Mouse (Mus musculus): ENCODE results near the gene Slc4a1. TPM values are rescaled to one million over a fixed set of nuclear protein-coding genes. Genes with fewer than 3 reads are reported as not detected.

Slc4a1 gene
- polyA plus RNA-seq, 1 experiment from 2014 or later, result 1.6 TPM

DNA sequence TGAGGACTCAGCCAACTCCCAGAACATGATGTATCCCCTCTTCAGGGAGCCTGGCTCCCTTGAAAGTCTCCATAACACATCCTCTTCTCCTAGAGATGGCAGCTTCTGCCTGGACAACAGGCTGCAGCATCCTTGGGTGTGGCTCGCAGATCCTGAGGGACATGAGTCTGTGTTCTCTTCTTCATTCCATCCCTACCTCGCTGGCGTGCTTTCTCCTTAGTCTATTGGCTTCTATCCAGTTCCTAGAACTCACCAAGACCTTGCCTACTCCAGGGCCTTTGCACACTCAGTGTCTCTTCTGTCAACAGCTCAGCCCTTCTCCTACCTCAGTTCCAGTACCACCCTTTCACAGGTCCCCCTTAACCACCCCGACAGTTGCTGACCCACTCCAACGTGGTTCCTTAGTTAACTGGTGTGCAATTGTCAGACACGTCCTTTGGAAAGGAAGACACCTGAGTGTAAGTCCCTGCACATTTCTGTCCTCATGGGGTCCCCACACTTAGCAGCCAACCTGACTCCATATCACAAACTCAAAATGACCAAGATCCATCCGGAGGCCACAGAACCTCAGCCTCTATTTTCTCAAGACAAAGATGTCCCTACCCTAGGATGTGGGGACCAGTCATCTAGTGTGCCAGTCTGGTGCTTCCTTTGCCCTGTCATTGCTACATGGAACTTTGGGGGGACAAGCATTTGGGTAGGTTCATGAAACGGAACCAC, 4.1 kb downstream of the Slc4a1 start:
- no peak for ATAC-seq (ENCODE audit: low read depth)
- H3K36me3 ChIP-seq (ENCODE audit: control insufficient read depth, insufficient read depth, low read length), result no peaks in the 10 kb centered on the region
- no peak overlapping the region for H3K4me3 ChIP-seq (ENCODE audit: low read depth, low read length)
- no peak overlapping the region for H3K9ac ChIP-seq (replicated peaks; ENCODE audit: low read depth, low read length)
- H3K9me3 ChIP-seq (ENCODE audit: control insufficient read depth, low read length), result no peaks in the 10 kb centered on the region
- no peak overlapping the region for H3K27ac ChIP-seq (ENCODE audit: low read depth, low read length)
- WGBS, result 93% methylated on average over 8 of the region's 8 CpGs
- H3K4me2 ChIP-seq (ENCODE audit: low read depth, low read length), result no peak overlapping the region
- no peaks in the 10 kb centered on the region for H3K27me3 ChIP-seq (ENCODE audit: control insufficient read depth, insufficient read depth, low read length)
- no peaks in the 10 kb centered on the region for H3K4me1 ChIP-seq (ENCODE audit: control insufficient read depth, insufficient read depth, low read length)

DNA sequence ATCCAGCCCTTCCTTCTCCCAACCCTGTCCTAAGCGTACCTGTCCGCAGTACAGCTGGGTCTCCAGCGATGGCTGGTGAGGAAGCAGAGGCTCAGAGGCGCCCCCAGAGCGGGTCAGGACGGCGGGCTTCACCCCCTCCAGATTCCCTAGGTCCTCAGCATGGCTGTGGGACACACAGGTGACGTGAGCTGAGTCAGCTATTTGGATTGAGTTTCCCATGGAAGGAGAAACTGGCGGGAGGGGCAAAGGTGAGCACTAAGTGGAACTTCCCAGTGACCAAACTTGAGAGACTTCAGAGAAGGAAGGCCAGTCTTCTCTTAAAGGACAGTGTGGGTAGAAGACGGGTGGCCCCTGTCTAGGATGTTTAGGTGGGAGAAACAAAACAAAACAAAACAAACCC, 7.6 kb downstream of the Slc4a1 start:
- Histone ChIP-seq H3K9me3 (ENCODE audit: control insufficient read depth, low read length) (no peaks in the 10 kb centered on the region), H3K9ac (replicated peaks; ENCODE audit: low read depth, low read length) (no peak overlapping the region), H3K36me3 (ENCODE audit: control insufficient read depth, insufficient read depth, low read length) (no peaks in the 10 kb centered on the region), H3K4me1 (ENCODE audit: control insufficient read depth, insufficient read depth, low read length) (no peaks in the 10 kb centered on the region), H3K4me2 (ENCODE audit: low read depth, low read length) (no peak overlapping the region), H3K27ac (ENCODE audit: low read depth, low read length) (no peak overlapping the region), H3K27me3 (ENCODE audit: control insufficient read depth, insufficient read depth, low read length) (no peaks in the 10 kb centered on the region), H3K4me3 (ENCODE audit: low read depth, low read length) (no peak overlapping the region)
- no peak for ATAC-seq (ENCODE audit: low read depth)
- 72% methylated on average over 10 of the region's 10 CpGs for WGBS

DNA sequence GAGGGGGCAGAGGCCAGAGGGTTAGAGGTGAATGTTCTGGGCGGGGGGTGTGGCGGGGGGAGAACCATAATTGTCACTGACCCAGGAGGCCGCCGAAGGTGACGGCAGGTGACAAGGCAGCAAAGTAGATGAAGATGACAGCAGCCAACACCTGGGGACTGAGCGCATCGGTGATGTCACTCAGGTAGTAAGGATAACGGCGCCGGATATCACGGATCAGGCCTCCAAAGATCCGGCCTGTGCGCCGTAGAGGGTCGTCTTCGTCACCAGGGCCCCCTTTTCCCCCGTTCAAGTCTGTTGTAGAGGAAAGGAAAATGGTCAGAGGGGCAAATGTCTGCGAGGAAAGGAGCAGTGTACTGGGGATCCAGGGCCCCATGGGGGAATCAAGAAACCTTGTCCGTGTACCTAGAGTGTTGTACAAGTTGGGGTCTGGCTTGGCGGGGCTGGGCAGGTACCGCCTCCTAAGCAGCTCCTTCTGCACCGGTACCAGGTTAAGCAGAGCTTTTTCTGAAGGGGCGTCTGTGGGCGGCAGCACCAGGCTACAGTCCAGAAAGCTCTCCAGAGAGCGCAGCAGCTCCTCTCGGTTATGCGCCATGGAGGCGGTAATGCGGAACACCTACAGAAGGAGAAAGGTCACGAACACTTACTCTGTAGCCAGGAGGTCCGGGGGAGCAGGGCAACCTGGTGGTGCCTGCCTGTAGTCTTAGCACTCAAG, 9.2 kb downstream of the Slc4a1 start:
- no peak overlapping the region for H3K4me3 ChIP-seq (ENCODE audit: low read depth, low read length)
- no peaks in the 10 kb centered on the region for H3K4me1 ChIP-seq (ENCODE audit: control insufficient read depth, insufficient read depth, low read length)
- no peaks in the 10 kb centered on the region for H3K27me3 ChIP-seq (ENCODE audit: control insufficient read depth, insufficient read depth, low read length)
- H3K9ac ChIP-seq (replicated peaks; ENCODE audit: low read depth, low read length), result no peak overlapping the region
- ATAC-seq (ENCODE audit: low read depth), result no peak
- no peak overlapping the region for H3K27ac ChIP-seq (ENCODE audit: low read depth, low read length)
- no peaks in the 10 kb centered on the region for H3K36me3 ChIP-seq (ENCODE audit: control insufficient read depth, insufficient read depth, low read length)
- no peak overlapping the region for H3K4me2 ChIP-seq (ENCODE audit: low read depth, low read length)
- WGBS, result 73% methylated on average over 31 of the region's 31 CpGs
- H3K9me3 ChIP-seq (ENCODE audit: control insufficient read depth, low read length), result no peaks in the 10 kb centered on the region

DNA sequence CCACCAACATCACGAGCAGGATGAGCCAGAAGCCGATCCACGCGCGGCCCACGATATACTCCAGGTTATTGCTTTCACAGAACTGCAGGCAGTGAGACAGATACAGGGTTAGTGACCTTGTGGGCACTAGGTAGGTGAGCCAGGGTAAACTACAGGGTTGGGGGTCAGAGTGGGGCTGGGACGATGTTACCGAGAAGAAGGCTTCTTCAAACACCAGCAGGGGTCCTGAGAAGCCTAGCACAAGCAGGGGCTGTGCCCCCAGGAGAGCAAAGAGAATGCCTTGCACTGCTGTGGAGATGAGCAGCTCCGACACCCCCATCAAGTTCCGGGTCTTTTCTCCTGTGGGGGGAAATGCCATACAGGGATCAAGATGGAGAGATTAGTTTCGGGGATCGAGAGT, 9.8 kb downstream of the Slc4a1 start:
- Histone ChIP-seq H3K4me3 (ENCODE audit: low read depth, low read length) (no peak overlapping the region), H3K27ac (ENCODE audit: low read depth, low read length) (no peak overlapping the region), H3K27me3 (ENCODE audit: control insufficient read depth, insufficient read depth, low read length) (no peaks in the 10 kb centered on the region), H3K9ac (replicated peaks; ENCODE audit: low read depth, low read length) (no peak overlapping the region), H3K36me3 (ENCODE audit: control insufficient read depth, insufficient read depth, low read length) (no peaks in the 10 kb centered on the region), H3K4me1 (ENCODE audit: control insufficient read depth, insufficient read depth, low read length) (no peaks in the 10 kb centered on the region), H3K9me3 (ENCODE audit: control insufficient read depth, low read length) (no peaks in the 10 kb centered on the region), H3K4me2 (ENCODE audit: low read depth, low read length) (no peak overlapping the region)
- 83% methylated on average over 12 of the region's 12 CpGs for WGBS
- no peak for ATAC-seq (ENCODE audit: low read depth)

DNA sequence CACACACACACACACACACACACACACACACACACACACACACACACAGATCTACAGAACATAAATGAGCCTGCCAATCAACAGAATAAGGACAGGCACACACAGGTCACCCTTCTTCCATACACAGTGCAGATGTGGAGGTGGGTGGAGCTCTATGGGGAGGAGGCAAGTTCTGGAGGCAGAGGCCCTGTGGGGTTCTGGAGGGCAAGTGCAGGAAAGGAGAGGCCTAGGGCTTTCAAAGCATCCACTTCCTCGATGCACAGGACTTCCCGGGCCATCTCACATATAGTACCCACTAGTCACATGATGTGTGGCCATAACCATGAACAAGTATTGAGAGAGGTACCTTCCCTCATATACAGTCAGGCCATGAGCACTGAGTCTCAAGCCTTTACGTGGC, 10.5 kb downstream of the Slc4a1 start:
- no peaks in the 10 kb centered on the region for H3K36me3 ChIP-seq (ENCODE audit: control insufficient read depth, insufficient read depth, low read length)
- H3K4me2 ChIP-seq (ENCODE audit: low read depth, low read length), result no peak overlapping the region
- H3K4me3 ChIP-seq (ENCODE audit: low read depth, low read length), result no peak overlapping the region
- no peak for ATAC-seq (ENCODE audit: low read depth)
- WGBS, result 78% methylated on average over 3 of the region's 3 CpGs
- no peak overlapping the region for H3K9ac ChIP-seq (replicated peaks; ENCODE audit: low read depth, low read length)
- H3K4me1 ChIP-seq (ENCODE audit: control insufficient read depth, insufficient read depth, low read length), result no peaks in the 10 kb centered on the region
- H3K27ac ChIP-seq (ENCODE audit: low read depth, low read length), result no peak overlapping the region
- no peaks in the 10 kb centered on the region for H3K27me3 ChIP-seq (ENCODE audit: control insufficient read depth, insufficient read depth, low read length)
- no peaks in the 10 kb centered on the region for H3K9me3 ChIP-seq (ENCODE audit: control insufficient read depth, low read length)

DNA sequence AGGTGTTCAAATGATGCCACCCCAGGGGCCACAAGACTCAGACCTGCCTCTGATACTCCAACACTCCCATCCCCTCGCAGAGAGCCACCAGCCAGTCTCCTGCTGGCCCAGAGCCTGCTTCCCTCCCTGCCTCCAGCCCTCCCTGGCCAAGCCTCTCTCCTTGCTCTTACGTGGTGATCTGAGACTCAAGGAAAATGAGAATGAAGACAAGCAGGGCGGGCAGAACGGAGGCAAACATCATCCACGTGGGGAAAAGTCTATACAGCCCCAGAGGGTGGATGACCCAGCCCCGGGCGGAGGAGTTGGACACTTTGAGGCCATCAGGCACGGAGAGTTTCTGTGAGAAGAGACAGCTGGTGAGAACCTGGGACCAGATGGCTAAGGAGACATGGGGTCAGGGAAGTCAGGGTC, 13.0 kb downstream of the Slc4a1 start:
- no peaks in the 10 kb centered on the region for H3K36me3 ChIP-seq (ENCODE audit: control insufficient read depth, insufficient read depth, low read length)
- no peaks in the 10 kb centered on the region for H3K4me1 ChIP-seq (ENCODE audit: control insufficient read depth, insufficient read depth, low read length)
- H3K27me3 ChIP-seq (ENCODE audit: control insufficient read depth, insufficient read depth, low read length), result no peaks in the 10 kb centered on the region
- H3K4me2 ChIP-seq (ENCODE audit: low read depth, low read length), result no peak overlapping the region
- 40% methylated on average over 8 of the region's 8 CpGs for WGBS
- no peak overlapping the region for H3K4me3 ChIP-seq (ENCODE audit: low read depth, low read length)
- no peak for ATAC-seq (ENCODE audit: low read depth)
- no peak overlapping the region for H3K27ac ChIP-seq (ENCODE audit: low read depth, low read length)
- H3K9ac ChIP-seq (replicated peaks; ENCODE audit: low read depth, low read length), result no peak overlapping the region
- H3K9me3 ChIP-seq (ENCODE audit: control insufficient read depth, low read length), result no peaks in the 10 kb centered on the region

DNA sequence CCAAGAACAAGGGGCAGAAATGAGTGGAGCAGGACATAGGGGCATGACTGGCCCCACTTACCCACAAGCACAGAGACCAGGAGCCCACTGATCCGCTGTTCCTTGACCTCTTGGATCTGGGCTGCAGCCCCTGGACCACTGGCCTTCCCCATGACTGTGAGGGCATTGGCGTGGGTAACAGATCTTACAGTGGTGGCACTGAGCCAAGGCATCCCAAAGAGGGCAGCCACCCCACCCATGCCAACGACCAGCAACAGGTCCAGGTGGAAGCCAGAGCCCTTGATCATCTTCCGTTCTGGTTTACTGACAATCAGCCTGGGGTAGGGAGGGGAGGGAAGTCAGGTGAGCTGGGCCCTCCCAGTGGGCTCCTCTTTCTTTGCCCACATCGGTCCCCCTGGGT, 13.6 kb downstream of the Slc4a1 start:
- Histone ChIP-seq H3K4me1 (ENCODE audit: control insufficient read depth, insufficient read depth, low read length) (no peaks in the 10 kb centered on the region), H3K9me3 (ENCODE audit: control insufficient read depth, low read length) (no peaks in the 10 kb centered on the region), H3K4me2 (ENCODE audit: low read depth, low read length) (no peak overlapping the region), H3K4me3 (ENCODE audit: low read depth, low read length) (no peak overlapping the region), H3K9ac (replicated peaks; ENCODE audit: low read depth, low read length) (no peak overlapping the region), H3K27me3 (ENCODE audit: control insufficient read depth, insufficient read depth, low read length) (no peaks in the 10 kb centered on the region), H3K27ac (ENCODE audit: low read depth, low read length) (no peak overlapping the region), H3K36me3 (ENCODE audit: control insufficient read depth, insufficient read depth, low read length) (no peaks in the 10 kb centered on the region)
- ATAC-seq (ENCODE audit: low read depth), result no peak
- WGBS, result 54% methylated on average over 5 of the region's 5 CpGs

DNA sequence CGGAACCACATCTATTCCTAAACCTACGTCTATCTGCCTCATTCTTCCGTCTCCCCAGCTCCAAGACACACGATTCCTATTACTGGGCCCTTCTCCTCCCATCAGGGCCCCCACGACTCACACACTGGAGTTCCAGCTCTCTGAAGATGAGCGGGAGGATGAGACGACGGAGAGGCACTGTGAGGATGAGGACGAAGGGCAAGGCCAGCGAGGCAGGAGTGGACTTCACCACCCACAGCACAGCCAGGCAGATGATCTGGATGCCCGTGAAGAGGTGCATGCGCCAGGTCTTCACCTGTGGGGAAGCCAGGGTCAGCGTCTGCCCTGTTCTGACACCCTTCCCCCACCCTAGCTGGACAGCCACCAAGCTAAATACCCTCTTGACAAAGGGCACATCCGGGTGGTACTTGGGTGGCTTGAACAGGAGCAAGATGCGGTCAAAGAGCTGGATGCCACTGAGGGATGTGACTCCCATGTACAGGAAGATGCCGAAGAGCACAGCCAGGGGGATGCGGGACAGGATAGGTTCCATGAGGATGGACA, 15.0 kb downstream of the Slc4a1 start:
- Histone ChIP-seq H3K4me1 (ENCODE audit: control insufficient read depth, insufficient read depth, low read length) (no peaks in the 10 kb centered on the region), H3K27me3 (ENCODE audit: control insufficient read depth, insufficient read depth, low read length) (no peaks in the 10 kb centered on the region), H3K9ac (replicated peaks; ENCODE audit: low read depth, low read length) (no peak overlapping the region), H3K4me3 (ENCODE audit: low read depth, low read length) (no peak overlapping the region), H3K4me2 (ENCODE audit: low read depth, low read length) (no peak overlapping the region), H3K27ac (ENCODE audit: low read depth, low read length) (no peak overlapping the region), H3K36me3 (ENCODE audit: control insufficient read depth, insufficient read depth, low read length) (no peaks in the 10 kb centered on the region), H3K9me3 (ENCODE audit: control insufficient read depth, low read length) (no peaks in the 10 kb centered on the region)
- 90% methylated on average over 17 of the region's 17 CpGs for WGBS
- no peak for ATAC-seq (ENCODE audit: low read depth)

DNA sequence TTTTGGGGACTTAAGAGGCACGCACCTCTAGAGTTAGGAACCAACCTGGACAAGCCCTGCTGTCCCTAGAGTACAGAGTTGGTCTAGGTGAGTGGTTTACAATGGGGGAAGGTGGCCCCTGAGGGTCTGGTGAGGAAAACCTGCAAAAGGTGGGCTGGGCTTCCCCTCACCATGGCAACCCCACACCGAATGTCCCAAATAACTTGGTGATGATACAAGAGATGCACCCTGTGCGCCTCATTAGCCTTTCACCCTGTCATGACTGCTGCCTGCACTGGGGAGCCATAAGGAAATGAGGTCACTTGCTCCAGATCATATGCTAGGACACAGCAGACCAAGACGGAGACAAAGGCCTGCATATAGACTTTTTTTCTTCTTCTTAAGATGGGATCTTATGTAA, 15.6 kb downstream of the Slc4a1 start:
- Histone ChIP-seq H3K27me3 (ENCODE audit: control insufficient read depth, insufficient read depth, low read length) (no peaks in the 10 kb centered on the region), H3K4me1 (ENCODE audit: control insufficient read depth, insufficient read depth, low read length) (no peaks in the 10 kb centered on the region), H3K4me2 (ENCODE audit: low read depth, low read length) (no peak overlapping the region), H3K9ac (replicated peaks; ENCODE audit: low read depth, low read length) (no peak overlapping the region), H3K36me3 (ENCODE audit: control insufficient read depth, insufficient read depth, low read length) (no peaks in the 10 kb centered on the region), H3K4me3 (ENCODE audit: low read depth, low read length) (no peak overlapping the region), H3K27ac (ENCODE audit: low read depth, low read length) (no peak overlapping the region), H3K9me3 (ENCODE audit: control insufficient read depth, low read length) (no peaks in the 10 kb centered on the region)
- 83% methylated on average over 4 of the region's 4 CpGs for WGBS
- no peak for ATAC-seq (ENCODE audit: low read depth)

Measured in neural tube, embryonic 14.5 days (tissue).